Mouse (Mus musculus) gastrocnemius, postnatal 14 days (tissue): Measurements from ENCODE around the gene Abca8a. TPM values are rescaled to one million over a fixed set of nuclear protein-coding genes. Genes with fewer than 3 reads are reported as not detected.
"Not testable (repeated sequence)": the region's sequence is repeated elsewhere in the genome, so short reads cannot be mapped to it uniquely, and the experiment has no call there.

Experiments
- DNase-seq: peaks from one replicate; pipeline ENCODE4 v3.0.0; 2021; ENCODE audit warnings: mixed read lengths
- intact Hi-C: fragments of 180-260 bp; cut with DNase I; formaldehyde crosslinking; loops from one replicate; pipeline ENCODE4 v1.15.1; 2025; ENCODE audit warnings: low total_unique reads
- total RNA-seq, 2 experiments: library from RNA; stranded (reverse); gene quantifications; 2 replicates each; pipeline ENCODE4 v1.2.3; 2021

The Abca8a gene
- total RNA-seq, 2 experiments from 2014 or later, result 38.4 to 50.6 TPM

DNA sequence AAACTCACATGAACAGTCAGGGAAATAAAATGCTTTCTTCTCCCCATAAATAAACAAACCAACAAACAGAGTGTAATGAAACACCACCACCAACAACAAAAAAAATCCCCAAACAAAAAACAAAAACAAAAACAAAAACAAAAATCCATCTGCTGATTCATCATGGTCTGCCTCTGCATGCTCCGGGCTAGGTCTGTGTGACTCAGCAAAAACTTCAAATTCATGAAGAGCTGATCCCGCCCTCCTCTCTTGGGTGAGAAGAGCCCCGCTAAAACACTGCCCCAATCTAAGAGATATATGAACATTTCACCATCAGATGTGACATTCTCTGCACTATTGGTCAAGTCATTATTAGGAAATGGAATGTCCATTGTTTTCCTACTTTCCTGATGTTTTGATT lies 104.5 kb downstream of the Abca8a start:
- intact Hi-C loops, result no loop called here
- no peak for DNase-seq

DNA sequence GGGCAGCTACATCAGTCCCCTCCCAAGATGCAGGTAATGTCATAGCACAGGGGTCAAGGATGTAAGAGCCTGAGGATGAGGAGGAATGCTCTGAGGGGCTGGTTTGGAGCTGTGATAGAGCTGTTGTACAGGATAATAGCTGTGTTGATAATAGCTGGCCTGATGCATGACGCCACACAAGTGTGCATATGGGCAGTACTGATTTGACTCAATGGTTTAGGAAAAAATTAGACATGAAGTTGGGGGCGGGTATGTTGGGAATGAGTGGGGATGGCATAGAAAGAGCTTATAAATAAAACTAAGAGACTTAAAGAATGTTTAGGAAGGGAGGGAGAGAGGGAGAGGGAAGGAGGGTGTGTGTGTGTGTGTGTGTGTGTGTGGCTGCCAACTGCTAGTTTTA lies 105.5 kb downstream of the Abca8a start:
- no peak for DNase-seq
- intact Hi-C loops, result no loop called here

DNA sequence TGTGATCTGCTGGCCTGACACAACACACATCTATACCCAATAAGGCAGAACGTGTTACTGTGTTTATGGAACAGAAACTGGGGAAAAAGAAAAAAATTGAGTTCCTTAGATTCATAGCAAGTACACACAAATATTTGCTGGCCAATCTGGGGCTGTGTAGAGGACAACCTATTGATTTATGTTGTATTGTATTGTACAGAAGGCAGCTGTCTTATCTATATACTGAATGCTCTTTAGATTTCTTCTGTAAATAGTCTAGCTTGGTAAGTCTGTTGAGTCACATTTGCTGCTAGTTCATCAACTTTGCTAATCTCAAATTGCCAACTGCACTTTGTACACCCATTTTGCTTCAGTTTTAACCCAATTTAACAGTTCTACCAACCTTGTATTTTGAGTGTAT lies 107.6 kb downstream of the Abca8a start:
- intact Hi-C loops, result no loop called here
- DNase-seq, result no peak

DNA sequence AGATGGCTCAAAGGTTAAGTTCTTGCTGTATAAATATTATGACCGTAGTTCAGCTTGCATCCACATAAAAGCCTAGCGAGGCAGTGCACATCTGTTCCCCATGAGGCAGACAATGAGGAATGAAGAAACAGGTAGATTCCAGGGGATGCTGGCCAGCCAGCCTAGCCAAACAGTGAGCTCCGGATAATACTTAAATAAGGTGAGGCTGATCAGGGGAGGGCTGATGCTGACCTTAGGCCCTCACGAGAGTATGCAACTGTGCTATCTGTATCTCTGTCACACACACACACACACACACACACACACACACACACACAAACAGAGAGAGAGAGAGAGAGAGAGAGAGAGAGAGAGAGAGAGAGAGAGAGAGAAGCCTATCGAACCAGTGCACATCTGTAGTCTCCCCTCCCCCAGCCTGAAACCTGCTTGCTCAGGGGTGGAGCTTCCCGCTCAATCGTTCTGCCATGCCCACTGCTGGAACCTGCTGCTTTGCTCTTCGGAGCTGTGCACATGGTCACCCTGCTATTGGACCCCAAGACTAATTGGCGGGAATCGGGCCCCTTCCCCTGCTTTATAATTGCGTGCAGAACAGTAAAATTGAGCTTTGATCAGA lies 108.2 kb downstream of the Abca8a start:
- intact Hi-C loops, DNase-seq: not testable (repeated sequence)

DNA sequence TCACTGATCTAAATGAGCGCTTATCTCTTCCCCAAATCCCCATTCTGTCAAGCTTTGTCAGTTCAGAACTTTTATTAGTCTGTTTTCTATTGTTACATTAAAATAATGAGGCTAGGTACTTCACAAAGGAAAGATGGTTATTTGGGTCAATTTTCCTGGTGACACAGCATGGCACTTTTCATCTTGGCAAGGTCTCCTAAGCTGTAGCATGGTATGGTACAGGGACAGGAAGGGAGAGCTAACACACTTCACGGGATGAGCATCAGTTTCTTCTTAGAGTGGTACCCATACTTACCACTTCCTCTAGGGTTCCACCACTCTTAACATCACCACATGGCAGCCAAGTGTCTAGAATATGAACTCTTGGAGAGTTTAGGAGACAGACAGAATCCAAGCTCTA lies 113.9 kb downstream of the Abca8a start:
- no peak for DNase-seq
- intact Hi-C loops, result no loop called here

Other genes with a start within 250 kb of the Abca8a start
- gene Abca8b, start 100.1 kb downstream of the Abca8a start, total RNA-seq, result 10 to 100 TPM in 1 of 2 experiments, 1 to 10 TPM in 1; 8.3 to 10.1 TPM
- gene Abca9, start 72.2 kb upstream of the Abca8a start, total RNA-seq, result 10 to 100 TPM; 16.5 to 19.0 TPM
- 1 to 10 TPM; 3.7 to 4.7 TPM for gene Abca6, start 155.8 kb upstream of the Abca8a start, total RNA-seq
- gene Abca5, start 241.7 kb upstream of the Abca8a start, total RNA-seq, result 10 to 100 TPM; 11.8 to 12.3 TPM